ENCODE assay signal across 8 mouse cellular contexts in the genomic region with DNA sequence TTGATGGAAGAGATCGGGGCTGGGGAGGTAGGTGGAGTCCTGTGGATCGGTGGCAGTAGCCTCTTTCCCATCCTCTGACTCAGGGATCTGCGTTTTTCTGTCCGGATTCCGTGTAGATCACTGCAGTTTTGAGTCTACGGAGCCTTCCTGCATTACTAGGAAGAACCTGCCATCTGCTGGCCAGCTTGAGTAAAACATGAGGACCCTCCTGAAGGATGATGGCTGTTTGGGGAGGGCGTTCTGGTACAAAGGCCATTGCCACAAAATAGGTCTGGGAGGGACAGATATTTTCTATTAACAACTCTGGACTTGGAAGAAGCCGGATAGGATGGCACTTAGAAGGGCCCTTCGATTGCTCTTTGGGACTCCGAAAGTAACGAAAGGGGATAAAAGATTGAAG. TPM values are rescaled to one million over a fixed set of nuclear protein-coding genes. Genes with fewer than 3 reads are reported as not detected.
DNase-seq lines count a peak whose midpoint lies in the region; ATAC-seq and TF ChIP-seq lines count a peak whose summit lies in the region.

No protein-coding gene starts in this region.

- H3K36me3 ChIP-seq in hindbrain, embryonic 10.5 days = no peaks in the 10 kb centered on the region
- H3K36me3 ChIP-seq in lung, embryonic 16.5 days (ENCODE audit: control insufficient read depth, insufficient read depth, low read length) = no peaks in the 10 kb centered on the region
- no peaks in the 10 kb centered on the region for H3K36me3 ChIP-seq in thymus, adult 2 months (ENCODE audit: control insufficient read depth, insufficient read depth, low read length)

- DNase-seq in MN1 (ENCODE audit: low spot score) = peak; percentile 78
- peak; percentile 93 for DNase-seq in cerebellum, adult 8-10 months
- peak; percentile 85 for DNase-seq in hindbrain, embryonic 10.5 days (ENCODE audit: low spot score)
- peak; percentile 81 for DNase-seq in layer of hippocampus, adult 9-10 months (ENCODE audit: low spot score)
- DNase-seq in ovary, adult 18-20 months (ENCODE audit: low spot score) = peak; percentile 56
- DNase-seq in thymus, adult 2 months = peak; percentile 86

- ATAC-seq in frontal cortex, adult (ENCODE audit: low TSS enrichment) = peak; percentile 82
- peak; percentile 71; the same call in 1 of the 2 replicates for ATAC-seq in lung, embryonic 16.5 days (ENCODE audit: low read depth)

- H3K27me3 ChIP-seq in hindbrain, embryonic 10.5 days (ENCODE audit: insufficient read depth, poor library complexity, severe bottlenecking) = no peaks in the 10 kb centered on the region
- H3K27me3 ChIP-seq in lung, embryonic 16.5 days (ENCODE audit: control insufficient read depth, insufficient read depth, low read depth, low read length) = no peaks in the 10 kb centered on the region
- H3K27me3 ChIP-seq in thymus, adult 2 months (ENCODE audit: control insufficient read depth, insufficient read depth, low read length) = no peaks in the 10 kb centered on the region

- H3K9me3 ChIP-seq in hindbrain, embryonic 10.5 days = no peaks in the 10 kb centered on the region
- H3K9me3 ChIP-seq in lung, embryonic 16.5 days (ENCODE audit: control insufficient read depth, low read length) = no peaks in the 10 kb centered on the region

- H3K27ac ChIP-seq in hindbrain, embryonic 10.5 days = peak overlapping the region; percentile 74
- no peak overlapping the region for H3K27ac ChIP-seq in lung, embryonic 16.5 days (ENCODE audit: low read length)
- H3K27ac ChIP-seq in thymus, adult 2 months (ENCODE audit: control insufficient read depth, insufficient read depth, low read length) = no peak overlapping the region

- WGBS in hindbrain, embryonic 10.5 days = 8% methylated on average over 11 of the region's 11 CpGs
- WGBS in lung, embryonic 16.5 days = 5% methylated on average over 11 of the region's 11 CpGs
- WGBS in thymus, adult 2 months = 5% methylated on average over 11 of the region's 11 CpGs

- peak overlapping the region; percentile 54 for H3K4me3 ChIP-seq in hindbrain, embryonic 10.5 days
- H3K4me3 ChIP-seq in lung, embryonic 16.5 days (ENCODE audit: low read length) = peak overlapping the region; percentile 52
- H3K4me3 ChIP-seq in thymus, adult 2 months (ENCODE audit: control insufficient read depth, insufficient read depth, low read length) = no peak overlapping the region

- H3K9ac ChIP-seq in lung, embryonic 16.5 days (ENCODE audit: low read length) = peak overlapping the region; percentile 35; the same call in 1 of the 2 replicates

- peaks cover 7% of the 10 kb centered on the region; the same call in 1 of the 2 replicates for H3K4me1 ChIP-seq in hindbrain, embryonic 10.5 days (replicated peaks)
- 0 out of 2 replicates have a peak, but pooled peaks cover 3% of the 10 kb centered on the region for H3K4me1 ChIP-seq in lung, embryonic 16.5 days (replicated peaks; ENCODE audit: control insufficient read depth, insufficient read depth, low read length)
- H3K4me1 ChIP-seq in thymus, adult 2 months (replicated peaks; ENCODE audit: control insufficient read depth, insufficient read depth, low read length) = no peaks in the 10 kb centered on the region

- peak overlapping the region; percentile 88 for H3K4me2 ChIP-seq in lung, embryonic 16.5 days (ENCODE audit: low read depth, low read length)

- no peak for TF ChIP-seq CTCF in thymus, adult 2 months (IDR thresholded peaks at IDR 0.05; ENCODE audit: borderline replicate concordance, control insufficient read depth, extremely low read depth, insufficient read depth, low read length, poor library complexity)

- no peak for TF ChIP-seq POLR2A in thymus, adult 2 months (IDR thresholded peaks at IDR 0.05; ENCODE audit: control insufficient read depth, extremely low read depth, insufficient read depth, low read length, poor library complexity)

RNA-seq across cellular contexts. Expression of gene Abcc12, which starts 4.6 kb away (rescaled TPM):
- polyA plus RNA-seq in hindbrain, embryonic 10.5 days (2016; fragmentation: Nextera tagmentation; extraction: Ambion mirVana) = 0.05 and 0.10 TPM in 2 replicates
- polyA plus RNA-seq in lung, embryonic 16.5 days (2015; fragmentation: Nextera tagmentation; extraction: Ambion mirVana) = 0.50 and 0.55 TPM in 2 replicates
- polyA plus RNA-seq in thymus, adult 2 months (2012; rRNA removed) = 0.04 and 0.13 TPM in 2 replicates

RNA-seq across cellular contexts. Expression of gene Lonp2, which starts 38.7 kb away (rescaled TPM):
- polyA plus RNA-seq in hindbrain, embryonic 10.5 days (2016; fragmentation: Nextera tagmentation; extraction: Ambion mirVana) = 57.6 and 69.3 TPM in 2 replicates
- 56.1 and 58.0 TPM in 2 replicates for polyA plus RNA-seq in lung, embryonic 16.5 days (2015; fragmentation: Nextera tagmentation; extraction: Ambion mirVana)
- 63.3 and 64.3 TPM in 2 replicates for polyA plus RNA-seq in thymus, adult 2 months (2012; rRNA removed)
